Mouse (Mus musculus) heart, embryonic 12.5 days (tissue): ENCODE results near the gene Adamts12. TPM values are rescaled to one million over a fixed set of nuclear protein-coding genes. Genes with fewer than 3 reads are reported as not detected.

ENCODE experiments used
- ATAC-seq: fragments of 200-750 bp; cut with Nextera tagmentation; 2 replicates; pipeline ENCODE4 v1.8.0; 2017; ENCODE audit warnings: moderate TSS enrichment, moderate library complexity; ENCODE audit not compliant: insufficient number of reproducible peaks, low FRiP score
- H3K27ac ChIP-seq: fragments of 300-500 bp; sonication (generic); 2 replicates; pipeline ENCODE4 v1.5.1; 2016; ENCODE audit warnings: mild to moderate bottlenecking, moderate library complexity; ENCODE audit not compliant: poor library complexity, severe bottlenecking
- H3K27me3 ChIP-seq: fragments of 300-500 bp; sonication (generic); replicated peaks from 2 replicates; pipeline ENCODE4 v1.6.1; 2016; ENCODE audit warnings: mild to moderate bottlenecking, moderate library complexity
- H3K36me3 ChIP-seq: fragments of 300-500 bp; sonication (generic); 2 replicates; pipeline ENCODE4 v1.6.1; 2016; ENCODE audit warnings: mild to moderate bottlenecking, moderate library complexity
- H3K4me1 ChIP-seq: fragments of 300-500 bp; sonication (generic); replicated peaks from 2 replicates; pipeline ENCODE4 v1.6.1; 2016; ENCODE audit warnings: mild to moderate bottlenecking
- H3K4me2 ChIP-seq: fragments of 300-500 bp; sonication (generic); 2 replicates; pipeline ENCODE4 v1.6.1; 2016; ENCODE audit warnings: mild to moderate bottlenecking, moderate library complexity
- H3K4me3 ChIP-seq: fragments of 300-500 bp; sonication (generic); 2 replicates; pipeline ENCODE4 v1.5.1; 2016; ENCODE audit warnings: mild to moderate bottlenecking
- H3K9ac ChIP-seq: fragments of 300-500 bp; sonication (generic); 2 replicates; pipeline ENCODE4 v1.6.1; 2016; ENCODE audit warnings: mild to moderate bottlenecking, moderate library complexity
- H3K9me3 ChIP-seq: fragments of 300-500 bp; sonication (generic); replicated peaks from 2 replicates; pipeline ENCODE4 v1.6.1; 2016; ENCODE audit warnings: mild to moderate bottlenecking, moderate library complexity
- WGBS: fragments of 180-500 bp; shearing (Covaris S2); methylation state at CpG from one replicate; pipeline ENCODE4 v1.1.7; 2016; 5-methylcytosine and 5-hydroxymethylcytosine counted together
- polyA plus RNA-seq: library from polyadenylated mRNA; unstranded; fragments of >200 nt; fragmentation: Nextera tagmentation; extraction: Ambion mirVana; gene quantifications from 2 replicates; pipeline ENCODE4 v1.2.1, GENCODE M21; 2016

Adamts12 gene
- polyA plus RNA-seq, 1 experiment from 2014 or later, result 1.1 TPM

DNA sequence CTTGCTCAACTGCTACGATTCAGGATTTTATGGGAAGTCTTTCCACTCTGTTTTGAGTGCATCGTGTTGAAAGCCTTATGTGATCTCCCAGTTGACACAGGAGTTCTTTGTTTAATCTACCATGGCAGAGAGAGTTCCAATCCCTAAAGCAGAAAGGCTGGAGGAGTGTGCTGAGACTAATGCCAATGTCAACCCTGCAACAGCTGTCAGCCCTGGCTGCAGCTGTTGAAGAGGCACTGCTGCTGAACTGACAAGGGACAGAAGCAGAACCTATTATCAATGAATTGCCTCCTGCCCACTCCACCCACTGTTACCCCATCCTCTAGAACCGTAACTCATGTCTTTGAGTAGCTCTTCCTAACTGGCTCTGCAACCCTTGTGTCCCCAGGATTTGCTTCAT is 101.3 kb downstream of the Adamts12 start:
- no peak for ATAC-seq
- 32% methylated on average over 3 of the region's 3 CpGs for WGBS
- H3K9ac ChIP-seq, result no peak overlapping the region
- H3K4me1 ChIP-seq, result no peaks in the 10 kb centered on the region
- H3K4me3 ChIP-seq, result no peak overlapping the region
- H3K4me2 ChIP-seq, result no peak overlapping the region
- H3K36me3 ChIP-seq, result no peaks in the 10 kb centered on the region
- no peaks in the 10 kb centered on the region for H3K9me3 ChIP-seq
- H3K27ac ChIP-seq, result no peak overlapping the region
- no peaks in the 10 kb centered on the region for H3K27me3 ChIP-seq

DNA sequence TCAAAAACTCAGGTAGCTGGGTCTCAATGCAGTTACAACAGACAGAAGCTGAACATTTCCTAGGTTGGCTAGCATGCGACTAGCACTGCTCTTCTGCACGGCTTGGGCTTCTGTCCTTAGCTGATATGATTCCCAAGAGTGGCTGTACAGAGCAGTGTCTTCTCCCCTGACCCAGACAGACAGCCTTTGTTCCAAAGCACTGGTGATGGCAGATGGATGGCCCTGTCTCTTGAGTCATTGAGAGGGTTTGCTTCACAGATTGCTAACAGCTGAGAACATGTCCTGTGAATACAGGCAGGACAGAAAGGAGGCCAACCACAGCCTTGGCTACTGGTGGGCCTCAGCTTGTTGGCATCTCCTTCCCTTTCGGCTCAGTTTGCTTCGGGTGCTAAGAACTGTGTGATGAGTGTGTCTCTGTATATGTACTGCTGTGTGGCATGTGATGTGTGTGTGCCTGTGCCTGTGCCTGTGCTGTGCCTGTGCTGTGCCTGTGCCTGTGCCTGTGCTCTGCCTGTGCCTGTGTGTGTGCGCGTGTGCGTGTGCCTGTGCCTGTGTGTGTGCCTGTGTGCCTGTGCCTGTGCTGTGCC is 109.4 kb downstream of the Adamts12 start:
- ATAC-seq, result no peak
- Histone ChIP-seq H3K4me2 (no peak overlapping the region), H3K9ac (no peak overlapping the region), H3K27me3 (no peaks in the 10 kb centered on the region), H3K36me3 (no peaks in the 10 kb centered on the region), H3K4me3 (no peak overlapping the region), H3K9me3 (0 out of 2 replicates have a peak, but pooled peaks cover 7% of the 10 kb centered on the region), H3K4me1 (no peaks in the 10 kb centered on the region), H3K27ac (no peak overlapping the region)
- WGBS, result 72% methylated on average over 7 of the region's 7 CpGs

DNA sequence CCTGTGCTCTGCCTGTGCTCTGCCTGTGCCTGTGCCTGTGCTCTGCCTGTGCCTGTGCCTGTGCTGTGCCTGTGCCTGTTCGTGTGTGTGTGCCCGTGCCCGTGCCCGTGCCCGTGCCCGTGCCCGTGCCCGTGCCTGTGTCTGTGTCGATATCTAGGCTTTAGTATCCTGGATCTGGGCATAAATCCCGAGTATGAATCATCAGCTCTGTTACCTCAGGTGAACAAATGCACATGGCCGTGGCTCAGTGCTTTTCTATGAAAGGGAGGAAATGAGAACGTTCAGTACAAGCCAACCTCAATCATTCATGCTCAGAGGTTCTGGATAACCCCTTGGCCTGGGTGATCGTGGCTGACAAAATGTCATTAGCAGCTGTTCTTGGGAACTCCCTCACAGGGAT is 110.3 kb downstream of the Adamts12 start:
- Histone ChIP-seq H3K9ac (no peak overlapping the region), H3K27ac (no peak overlapping the region), H3K4me3 (no peak overlapping the region), H3K4me1 (no peaks in the 10 kb centered on the region), H3K27me3 (no peaks in the 10 kb centered on the region), H3K36me3 (no peaks in the 10 kb centered on the region), H3K9me3 (0 out of 2 replicates have a peak, but pooled peaks cover 7% of the 10 kb centered on the region), H3K4me2 (no peak overlapping the region)
- 80% methylated on average over 13 of the region's 13 CpGs for WGBS
- ATAC-seq, result no peak

DNA sequence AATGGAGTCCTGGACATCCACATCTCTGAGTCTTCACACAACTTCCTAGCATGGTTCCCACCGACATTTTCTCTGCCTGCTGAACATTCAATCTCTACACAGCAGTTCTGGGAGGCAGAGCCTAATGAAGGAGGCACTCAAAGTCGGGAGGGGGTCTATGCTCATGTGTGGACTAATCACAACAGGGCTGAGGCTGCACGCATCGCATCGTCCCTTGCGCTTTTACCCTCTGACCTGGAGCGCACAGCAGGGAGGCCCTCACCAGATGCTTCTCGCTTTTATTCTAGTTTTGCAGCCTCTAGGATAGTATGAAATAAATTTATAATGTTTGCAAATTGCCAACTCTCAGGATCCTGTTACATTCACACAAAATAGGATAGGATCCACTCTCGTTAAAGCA is 112.9 kb downstream of the Adamts12 start:
- no peak for ATAC-seq
- 72% methylated on average over 9 of the region's 9 CpGs for WGBS
- Histone ChIP-seq H3K9ac (no peak overlapping the region), H3K4me2 (no peak overlapping the region), H3K36me3 (no peaks in the 10 kb centered on the region), H3K4me3 (no peak overlapping the region), H3K4me1 (no peaks in the 10 kb centered on the region), H3K9me3 (0 out of 2 replicates have a peak, but pooled peaks cover 7% of the 10 kb centered on the region), H3K27me3 (no peaks in the 10 kb centered on the region), H3K27ac (no peak overlapping the region)

DNA sequence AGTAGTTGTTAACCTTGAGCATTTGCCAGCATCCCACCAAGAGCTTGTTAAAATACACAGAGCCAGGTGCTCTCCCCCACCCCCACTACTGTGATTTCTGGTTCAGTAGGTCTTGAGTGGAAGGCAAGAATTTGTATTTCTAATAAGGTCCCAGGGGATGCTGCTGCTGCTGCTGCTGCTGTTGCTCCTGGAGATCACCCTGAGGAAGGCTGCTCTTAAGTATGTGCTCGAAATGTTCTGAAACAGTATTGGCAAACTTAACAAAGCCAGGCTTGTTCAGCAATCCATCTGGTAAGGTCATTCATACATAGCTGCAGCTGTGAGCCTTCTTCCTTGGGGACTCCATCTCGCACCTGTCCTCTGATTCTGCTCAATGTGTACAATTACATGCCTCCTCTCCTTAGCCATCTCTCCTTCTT is 115.2 kb downstream of the Adamts12 start:
- no peaks in the 10 kb centered on the region for H3K27me3 ChIP-seq
- no peak overlapping the region for H3K4me2 ChIP-seq
- H3K4me3 ChIP-seq, result no peak overlapping the region
- H3K4me1 ChIP-seq, result no peaks in the 10 kb centered on the region
- H3K9me3 ChIP-seq, result no peaks in the 10 kb centered on the region
- H3K9ac ChIP-seq, result no peak overlapping the region
- no peak for ATAC-seq
- no peaks in the 10 kb centered on the region for H3K36me3 ChIP-seq
- no peak overlapping the region for H3K27ac ChIP-seq
- 62% methylated on average over 2 of the region's 2 CpGs for WGBS

DNA sequence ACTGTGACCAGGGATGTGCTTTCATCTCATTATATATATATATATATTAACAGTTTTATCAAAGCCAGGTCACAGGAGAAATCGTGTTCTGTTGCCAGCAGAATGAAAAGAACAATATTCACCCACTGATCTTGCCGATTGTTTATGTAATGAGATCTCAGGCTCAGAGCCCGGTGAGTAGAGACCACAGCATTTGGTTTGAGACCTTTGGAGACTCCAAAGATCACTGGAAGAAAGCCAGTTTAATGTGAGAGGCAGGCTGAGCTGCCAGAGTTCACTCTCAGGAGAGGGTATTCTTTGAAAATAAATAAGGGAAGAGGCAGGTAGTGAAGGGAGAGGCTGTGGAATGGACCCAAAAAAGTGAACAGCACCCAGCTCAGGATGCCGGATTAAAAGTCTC is 122.1 kb downstream of the Adamts12 start:
- Histone ChIP-seq H3K36me3 (no peaks in the 10 kb centered on the region), H3K27me3 (no peaks in the 10 kb centered on the region), H3K4me1 (no peaks in the 10 kb centered on the region), H3K27ac (no peak overlapping the region), H3K4me3 (no peak overlapping the region), H3K9me3 (no peaks in the 10 kb centered on the region), H3K9ac (no peak overlapping the region), H3K4me2 (no peak overlapping the region)
- ATAC-seq, result no peak
- 63% methylated on average over 4 of the region's 4 CpGs for WGBS

DNA sequence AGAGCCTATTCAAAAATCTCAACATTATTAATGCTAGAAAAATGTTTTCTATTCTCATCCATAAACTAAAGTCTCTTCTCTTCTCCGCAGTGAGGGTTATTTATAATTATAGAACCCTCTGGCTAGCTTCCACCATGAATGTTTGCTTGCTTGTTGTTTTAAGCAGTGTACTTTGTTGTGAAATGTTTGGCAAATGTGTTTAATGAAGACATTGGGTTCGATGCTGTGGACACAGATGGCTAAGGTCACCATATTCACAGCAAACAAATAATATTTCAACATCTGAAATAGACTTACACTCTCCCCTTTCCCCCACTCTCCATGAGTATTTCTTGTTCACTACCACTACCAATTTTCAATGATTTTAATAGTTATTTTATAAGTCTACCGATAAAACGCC is 125.9 kb downstream of the Adamts12 start:
- no peak overlapping the region for H3K4me3 ChIP-seq
- no peak overlapping the region for H3K9ac ChIP-seq
- H3K4me2 ChIP-seq, result no peak overlapping the region
- no peak overlapping the region for H3K27ac ChIP-seq
- no peak for ATAC-seq
- H3K36me3 ChIP-seq, result no peaks in the 10 kb centered on the region
- no peaks in the 10 kb centered on the region for H3K27me3 ChIP-seq
- H3K9me3 ChIP-seq, result no peaks in the 10 kb centered on the region
- H3K4me1 ChIP-seq, result no peaks in the 10 kb centered on the region
- 85% methylated on average over 4 of the region's 4 CpGs for WGBS

DNA sequence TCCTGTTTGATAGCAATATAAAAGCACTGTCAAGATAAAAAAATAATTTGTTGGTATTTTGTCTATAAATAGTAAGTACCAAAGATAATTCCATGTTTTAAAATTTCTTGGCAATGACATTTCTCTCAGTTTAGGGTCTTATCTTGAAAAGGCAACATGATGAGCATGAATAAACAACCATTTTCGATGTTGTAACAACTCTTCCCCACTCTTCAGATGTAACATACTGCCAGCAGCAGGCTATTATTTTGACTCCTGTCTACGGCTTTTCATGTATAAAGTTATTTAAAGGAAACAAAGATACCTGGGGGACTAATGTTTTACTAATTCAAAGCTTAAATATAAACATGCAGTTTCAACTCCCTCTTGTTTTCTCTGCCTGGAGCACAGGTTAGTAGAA is 128.2 kb downstream of the Adamts12 start:
- Histone ChIP-seq H3K27me3 (no peaks in the 10 kb centered on the region), H3K4me3 (no peak overlapping the region), H3K9me3 (no peaks in the 10 kb centered on the region), H3K4me2 (no peak overlapping the region), H3K9ac (no peak overlapping the region), H3K27ac (no peak overlapping the region), H3K36me3 (no peaks in the 10 kb centered on the region), H3K4me1 (no peaks in the 10 kb centered on the region)
- no peak for ATAC-seq
- WGBS, result 78% methylated on average over 2 of the region's 2 CpGs

DNA sequence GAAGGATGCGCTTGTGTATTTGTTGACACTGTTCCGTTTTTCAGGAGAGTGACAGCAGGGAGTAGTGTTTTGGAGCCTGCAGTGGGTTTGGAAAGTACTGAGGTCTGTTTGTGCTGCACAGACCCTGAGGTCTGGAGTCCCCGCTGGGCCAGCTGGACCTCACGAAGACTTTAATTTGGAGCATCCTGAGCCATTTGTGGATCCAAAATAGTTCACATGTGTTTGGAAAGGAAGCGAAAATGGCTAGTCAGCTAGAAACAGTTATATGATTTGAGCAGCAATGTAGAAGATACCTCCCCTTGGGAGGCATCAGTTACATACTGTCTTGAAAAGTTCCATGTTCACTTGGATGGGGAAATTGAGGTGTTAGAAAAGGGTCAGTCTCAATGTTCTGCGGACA is 132.5 kb downstream of the Adamts12 start:
- no peak overlapping the region for H3K4me3 ChIP-seq
- H3K36me3 ChIP-seq, result no peaks in the 10 kb centered on the region
- 80% methylated on average over 6 of the region's 6 CpGs for whole genome bisulfite sequencing
- no peak for ATAC-seq
- no peaks in the 10 kb centered on the region for H3K4me1 ChIP-seq
- no peak overlapping the region for H3K9ac ChIP-seq
- H3K9me3 ChIP-seq, result no peaks in the 10 kb centered on the region
- no peak overlapping the region for H3K27ac ChIP-seq
- H3K4me2 ChIP-seq, result no peak overlapping the region
- no peaks in the 10 kb centered on the region for H3K27me3 ChIP-seq

DNA sequence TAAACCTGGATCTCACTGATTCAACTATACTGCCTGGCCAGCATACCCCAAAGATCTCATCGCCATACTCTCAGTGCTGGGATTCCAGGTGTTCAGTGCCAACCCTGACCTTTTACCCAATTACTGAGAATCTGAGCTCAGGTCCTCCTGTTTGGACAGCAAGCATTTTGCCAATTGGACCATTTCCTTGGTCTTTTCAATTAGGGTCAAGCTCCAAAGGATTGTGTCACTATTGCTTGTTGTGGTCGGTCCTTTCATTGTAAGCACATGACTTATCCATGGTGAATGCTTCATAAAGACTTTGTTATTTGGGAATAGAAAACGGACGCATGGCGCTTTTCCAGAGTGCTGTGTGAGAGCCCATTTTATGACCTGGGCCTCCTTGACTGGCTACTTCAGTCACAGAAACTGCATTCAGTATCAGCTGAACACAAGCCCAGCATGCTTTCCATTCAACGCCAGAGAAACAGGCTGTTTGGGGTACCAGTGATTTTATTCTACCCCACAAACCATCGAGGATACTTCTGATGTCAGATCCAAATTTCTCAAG is 133.7 kb downstream of the Adamts12 start:
- H3K4me1 ChIP-seq, result no peaks in the 10 kb centered on the region
- no peaks in the 10 kb centered on the region for H3K36me3 ChIP-seq
- no peaks in the 10 kb centered on the region for H3K27me3 ChIP-seq
- ATAC-seq, result no peak
- no peak overlapping the region for H3K4me3 ChIP-seq
- H3K27ac ChIP-seq, result no peak overlapping the region
- no peak overlapping the region for H3K9ac ChIP-seq
- no peaks in the 10 kb centered on the region for H3K9me3 ChIP-seq
- H3K4me2 ChIP-seq, result no peak overlapping the region
- WGBS, result 83% methylated on average over 7 of the region's 7 CpGs

DNA sequence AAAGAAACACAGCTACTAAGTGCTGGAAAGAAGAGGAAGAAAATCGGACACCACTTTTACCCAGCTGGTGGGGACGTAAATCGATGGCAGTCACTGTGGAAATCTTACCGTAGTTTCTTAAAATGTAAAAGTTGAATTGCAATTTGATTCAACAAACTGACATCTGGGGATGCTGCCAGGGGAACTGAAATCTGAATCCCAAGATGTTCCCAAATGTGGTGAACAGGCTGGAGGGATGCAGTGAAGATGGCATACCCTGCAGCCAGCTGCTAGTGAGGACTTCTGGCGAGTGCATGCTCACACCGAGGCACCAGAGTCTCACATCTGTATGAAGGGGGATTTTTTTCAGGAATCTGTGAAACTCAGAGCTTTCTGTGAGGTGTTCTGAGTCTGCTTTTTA is 138.5 kb downstream of the Adamts12 start:
- H3K27ac ChIP-seq, result no peak overlapping the region
- no peak overlapping the region for H3K4me2 ChIP-seq
- H3K27me3 ChIP-seq, result no peaks in the 10 kb centered on the region
- no peaks in the 10 kb centered on the region for H3K4me1 ChIP-seq
- no peaks in the 10 kb centered on the region for H3K9me3 ChIP-seq
- no peaks in the 10 kb centered on the region for H3K36me3 ChIP-seq
- WGBS, result 75% methylated on average over 6 of the region's 6 CpGs
- ATAC-seq, result no peak
- H3K4me3 ChIP-seq, result no peak overlapping the region
- H3K9ac ChIP-seq, result no peak overlapping the region

DNA sequence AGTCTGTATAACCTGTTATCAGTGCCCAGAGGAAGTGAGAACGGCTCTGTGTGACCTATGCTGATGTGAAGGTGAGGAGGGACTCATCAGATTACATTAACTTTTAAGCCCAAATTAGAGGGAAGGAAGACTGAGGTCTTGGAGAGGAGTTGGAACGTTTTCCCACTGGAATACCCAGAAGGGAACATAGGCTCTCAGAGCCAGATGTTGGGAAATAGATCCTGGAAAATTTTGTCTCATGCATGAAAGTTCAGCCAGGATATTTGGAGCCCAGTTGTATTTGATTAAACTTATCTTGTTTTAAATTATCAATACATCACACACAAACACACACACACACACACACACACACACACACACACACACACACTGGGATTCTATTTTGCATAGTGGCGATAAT is 140.3 kb downstream of the Adamts12 start:
- Histone ChIP-seq H3K27me3 (no peaks in the 10 kb centered on the region), H3K27ac (no peak overlapping the region), H3K9me3 (no peaks in the 10 kb centered on the region), H3K4me1 (no peaks in the 10 kb centered on the region), H3K4me3 (no peak overlapping the region), H3K9ac (no peak overlapping the region), H3K4me2 (no peak overlapping the region), H3K36me3 (no peaks in the 10 kb centered on the region)
- no peak for ATAC-seq
- WGBS, result 57% methylated on average over 3 of the region's 3 CpGs
